Mouse (Mus musculus) stomach, embryonic 16.5 days (tissue): ENCODE measurements around the gene Klf5. TPM values are rescaled to one million over a fixed set of nuclear protein-coding genes. Genes with fewer than 3 reads are reported as not detected.

Source experiments
- ATAC-seq: fragments of 200-750 bp; cut with Nextera tagmentation; 2 replicates; pipeline ENCODE4 v1.8.0; 2017; ENCODE audit warnings: moderate number of reproducible peaks, moderate TSS enrichment; ENCODE audit not compliant: insufficient read depth, low FRiP score
- H3K27ac ChIP-seq: fragments of 300-500 bp; sonication (generic); 2 replicates; pipeline ENCODE4 v1.5.1; 2014; ENCODE audit warnings: low read length
- H3K27me3 ChIP-seq: fragments of 300-500 bp; sonication (generic); 2 replicates; pipeline ENCODE4 v1.6.1; 2014; ENCODE audit warnings: low read length, control low read depth, mixed read lengths; ENCODE audit not compliant: control insufficient read depth, insufficient read depth
- H3K36me3 ChIP-seq: fragments of 300-500 bp; sonication (generic); 2 replicates; pipeline ENCODE4 v1.6.1; 2014; ENCODE audit warnings: low read length; ENCODE audit not compliant: control insufficient read depth, insufficient read depth
- H3K4me1 ChIP-seq: fragments of 300-500 bp; sonication (generic); 2 replicates; pipeline ENCODE4 v1.6.1; 2014; ENCODE audit warnings: low read length, control low read depth, mixed read lengths; ENCODE audit not compliant: control insufficient read depth, insufficient read depth
- H3K4me2 ChIP-seq: fragments of 300-500 bp; sonication (generic); 2 replicates; pipeline ENCODE4 v1.6.1; 2014; ENCODE audit warnings: low read depth, low read length, mixed read lengths
- H3K4me3 ChIP-seq: fragments of 300-500 bp; sonication (generic); replicated peaks from 2 replicates; pipeline ENCODE4 v1.5.1; 2014; ENCODE audit warnings: mild to moderate bottlenecking, low read length
- H3K9ac ChIP-seq: fragments of 300-500 bp; sonication (generic); 2 replicates; pipeline ENCODE4 v1.6.1; 2014; ENCODE audit warnings: low read length
- H3K9me3 ChIP-seq: fragments of 300-500 bp; sonication (generic); replicated peaks from 2 replicates; pipeline ENCODE4 v1.6.1; 2016; ENCODE audit warnings: low read length, control low read depth; ENCODE audit not compliant: control insufficient read depth
- WGBS: fragments of 180-500 bp; shearing (Covaris S2); extraction: QIAGEN DNeasy Blood & Tissue Kit; methylation state at CpG from one replicate; pipeline ENCODE4 v1.1.7; 2014; 5-methylcytosine and 5-hydroxymethylcytosine counted together
- polyA plus RNA-seq: library from polyadenylated mRNA; unstranded; fragments of >200 nt; fragmentation: Nextera tagmentation; extraction: Ambion mirVana; gene quantifications from 2 replicates; pipeline ENCODE4 v1.2.1, GENCODE M21; 2015

The Klf5 gene
- polyA plus RNA-seq, 1 experiment from 2014 or later = 81.0 TPM

- 68% methylated on average over 4 of the region's 4 CpGs for WGBS
- Histone ChIP-seq H3K27me3 (no peaks in the 10 kb centered on the region), H3K27ac (no peak overlapping the region), H3K4me2 (no peak overlapping the region), H3K9ac (no peak overlapping the region), H3K4me3 (no peak overlapping the region), H3K9me3 (no peaks in the 10 kb centered on the region), H3K36me3 (no peaks in the 10 kb centered on the region), H3K4me1 (no peaks in the 10 kb centered on the region)
- peak; percentile 40; the same call in 1 of the 2 replicates for ATAC-seq
Measured at GRCm38 (mm10) chr14:99324523-99324922, 26.0 kb downstream of the Klf5 start.

- no peaks in the 10 kb centered on the region for H3K9me3 ChIP-seq
- no peak overlapping the region for H3K4me2 ChIP-seq
- no peak overlapping the region for H3K27ac ChIP-seq
- no peaks in the 10 kb centered on the region for H3K4me1 ChIP-seq
- no peaks in the 10 kb centered on the region for H3K36me3 ChIP-seq
- 82% methylated on average over 12 of the region's 12 CpGs for WGBS
- ATAC-seq = no peak
- no peak overlapping the region for H3K4me3 ChIP-seq
- H3K27me3 ChIP-seq = no peaks in the 10 kb centered on the region
- no peak overlapping the region for H3K9ac ChIP-seq
Measured at GRCm38 (mm10) chr14:99325597-99326472, 27.3 kb downstream of the Klf5 start.

- Histone ChIP-seq H3K27ac (peak overlapping the region; percentile 94), H3K9ac (no peak overlapping the region), H3K36me3 (no peaks in the 10 kb centered on the region), H3K9me3 (no peaks in the 10 kb centered on the region), H3K4me2 (no peak overlapping the region), H3K4me3 (no peak overlapping the region), H3K27me3 (no peaks in the 10 kb centered on the region), H3K4me1 (no peaks in the 10 kb centered on the region)
- WGBS = 47% methylated on average over 3 of the region's 3 CpGs
- peak; percentile 92 for ATAC-seq
Measured at GRCm38 (mm10) chr14:99336598-99336997, 38.1 kb downstream of the Klf5 start.

- 45% methylated on average over 8 of the region's 8 CpGs for WGBS
- no peak overlapping the region for H3K9ac ChIP-seq
- H3K27ac ChIP-seq = no peak overlapping the region
- no peaks in the 10 kb centered on the region for H3K9me3 ChIP-seq
- H3K4me1 ChIP-seq = no peaks in the 10 kb centered on the region
- no peak for ATAC-seq
- H3K4me2 ChIP-seq = no peak overlapping the region
- H3K27me3 ChIP-seq = no peaks in the 10 kb centered on the region
- no peaks in the 10 kb centered on the region for H3K36me3 ChIP-seq
- no peak overlapping the region for H3K4me3 ChIP-seq
Measured at GRCm38 (mm10) chr14:99339021-99339420, 40.5 kb downstream of the Klf5 start.

- H3K36me3 ChIP-seq = no peaks in the 10 kb centered on the region
- no peaks in the 10 kb centered on the region for H3K9me3 ChIP-seq
- no peak overlapping the region for H3K9ac ChIP-seq
- H3K27me3 ChIP-seq = no peaks in the 10 kb centered on the region
- no peak for ATAC-seq
- no peak overlapping the region for H3K4me3 ChIP-seq
- H3K4me2 ChIP-seq = no peak overlapping the region
- WGBS = 21% methylated on average over 9 of the region's 9 CpGs
- no peaks in the 10 kb centered on the region for H3K4me1 ChIP-seq
- peak overlapping the region; percentile 53 for H3K27ac ChIP-seq
Measured at GRCm38 (mm10) chr14:99339681-99340522, 41.4 kb downstream of the Klf5 start.

- H3K4me3 ChIP-seq = no peak overlapping the region
- ATAC-seq = no peak
- no peaks in the 10 kb centered on the region for H3K9me3 ChIP-seq
- H3K9ac ChIP-seq = no peak overlapping the region
- no peaks in the 10 kb centered on the region for H3K36me3 ChIP-seq
- H3K4me1 ChIP-seq = no peaks in the 10 kb centered on the region
- no peaks in the 10 kb centered on the region for H3K27me3 ChIP-seq
- no peak overlapping the region; the same call in 1 of the 2 replicates for H3K27ac ChIP-seq
- H3K4me2 ChIP-seq = no peak overlapping the region
- 82% methylated on average over 1 of the region's 1 CpGs for WGBS
Measured at GRCm38 (mm10) chr14:99340703-99341102, 42.2 kb downstream of the Klf5 start.

- Histone ChIP-seq H3K27me3 (no peaks in the 10 kb centered on the region), H3K27ac (no peak overlapping the region; the same call in 1 of the 2 replicates), H3K4me3 (no peak overlapping the region), H3K9ac (no peak overlapping the region), H3K9me3 (no peaks in the 10 kb centered on the region), H3K36me3 (no peaks in the 10 kb centered on the region), H3K4me2 (no peak overlapping the region), H3K4me1 (no peaks in the 10 kb centered on the region)
- WGBS = 67% methylated on average over 13 of the region's 13 CpGs
- ATAC-seq = no peak
Measured at GRCm38 (mm10) chr14:99348175-99348764, 49.8 kb downstream of the Klf5 start.

GRCm38 (mm10) chr14:99349606-99350005 lies 51.1 kb downstream of the Klf5 start:
- H3K4me1 ChIP-seq = no peaks in the 10 kb centered on the region
- no peaks in the 10 kb centered on the region for H3K36me3 ChIP-seq
- no peaks in the 10 kb centered on the region for H3K9me3 ChIP-seq
- no peak for ATAC-seq
- WGBS = 76% methylated on average over 6 of the region's 6 CpGs
- H3K4me3 ChIP-seq = no peak overlapping the region
- H3K4me2 ChIP-seq = no peak overlapping the region
- H3K27me3 ChIP-seq = no peaks in the 10 kb centered on the region
- no peak overlapping the region for H3K9ac ChIP-seq
- no peak overlapping the region for H3K27ac ChIP-seq

GRCm38 (mm10) chr14:99352989-99353388 lies 54.5 kb downstream of the Klf5 start:
- no peak overlapping the region for H3K27ac ChIP-seq
- H3K4me1 ChIP-seq = no peaks in the 10 kb centered on the region
- no peak overlapping the region for H3K9ac ChIP-seq
- no peaks in the 10 kb centered on the region for H3K9me3 ChIP-seq
- no peaks in the 10 kb centered on the region for H3K27me3 ChIP-seq
- H3K4me3 ChIP-seq = no peak overlapping the region
- no peak for ATAC-seq
- no peaks in the 10 kb centered on the region for H3K36me3 ChIP-seq
- H3K4me2 ChIP-seq = no peak overlapping the region
- WGBS = 66% methylated on average over 4 of the region's 4 CpGs
